Mouse (Mus musculus) CH12.LX (cell line): Measurements from ENCODE around the gene Fam186b.

Experiments
- CHD2 ChIP-seq: IDR thresholded peaks from 2 replicates; pipeline ENCODE4 v1.6.1; 2011; ENCODE audit warnings: low read length, improper control_type of control experiment
- CTCF ChIP-seq, 2 experiments: IDR thresholded peaks in 1 of 2; conservative IDR thresholded peaks in 1 of 2; 2 replicates each; pipeline ENCODE4 v1.5.1; 2011 to 2012; ENCODE audit warnings: low read depth in 2 of 2, low read length in 2 of 2, improper control_type of control experiment in 1 of 2, inconsistent platforms in 1 of 2, mild to moderate bottlenecking in 1 of 2, moderate library complexity in 1 of 2
- EP300 ChIP-seq: IDR thresholded peaks from 2 replicates; pipeline ENCODE4 v1.6.1; 2011; ENCODE audit warnings: low read length, improper control_type of control experiment
- ETS1 ChIP-seq: conservative IDR thresholded peaks from 2 replicates; pipeline ENCODE4 v1.6.1; 2012; ENCODE audit warnings: low read depth, mild to moderate bottlenecking, inconsistent platforms, low read length, improper control_type of control experiment, moderate library complexity
- JUN ChIP-seq: IDR thresholded peaks from 2 replicates; pipeline ENCODE4 v1.6.1; 2011; ENCODE audit warnings: low read depth, mild to moderate bottlenecking, low read length, improper control_type of control experiment, moderate library complexity; ENCODE audit not compliant: insufficient read depth
- NRF1 ChIP-seq: IDR thresholded peaks from 2 replicates; pipeline ENCODE4 v1.6.1; 2014; ENCODE audit warnings: low read depth, mild to moderate bottlenecking, inconsistent platforms, low read length, improper control_type of control experiment, moderate library complexity
- POLR2A ChIP-seq: IDR thresholded peaks from 2 replicates; pipeline ENCODE4 v1.6.1; 2011; ENCODE audit warnings: low read depth, mild to moderate bottlenecking, improper control_type of control experiment, low read length
- RAD21 ChIP-seq: IDR thresholded peaks from 2 replicates; pipeline ENCODE4 v1.6.1; 2011; ENCODE audit warnings: low read depth, mild to moderate bottlenecking, low read length, improper control_type of control experiment, moderate library complexity
- UBTF ChIP-seq: IDR thresholded peaks from 2 replicates; pipeline ENCODE4 v1.6.1; 2012; ENCODE audit warnings: low read depth, mild to moderate bottlenecking, inconsistent platforms, low read length, improper control_type of control experiment, moderate library complexity
- USF2 ChIP-seq: conservative IDR thresholded peaks from 2 replicates; pipeline ENCODE4 v1.6.1; 2011; ENCODE audit warnings: low read depth, low read length, improper control_type of control experiment
- ZC3H11A ChIP-seq: IDR thresholded peaks from 2 replicates; pipeline ENCODE4 v1.6.1; 2012; ENCODE audit warnings: low read depth, mild to moderate bottlenecking, inconsistent platforms, low read length, improper control_type of control experiment
- ZKSCAN1 ChIP-seq: IDR thresholded peaks from 2 replicates; pipeline ENCODE4 v1.6.1; 2012; ENCODE audit warnings: low read depth, inconsistent platforms, low read length, improper control_type of control experiment, borderline replicate concordance

- TF ChIP-seq NRF1 = no peak
- no peak for TF ChIP-seq POLR2A
- TF ChIP-seq EP300 = no peak
- no peak for TF ChIP-seq USF2
- TF ChIP-seq CTCF (conservative IDR thresholded peaks at IDR 0.05 in 1 of 2, IDR thresholded peaks at IDR 0.05 in 1 of 2; ENCODE audit: low read depth in 2 of 2, low read length in 2 of 2) = no peak
- no peak for TF ChIP-seq UBTF
- no peak for TF ChIP-seq ETS1
- no peak for TF ChIP-seq RAD21
- no peak for TF ChIP-seq ZC3H11A
- TF ChIP-seq ZKSCAN1 = no peak
- TF ChIP-seq CHD2 = no peak
- TF ChIP-seq JUN = no peak
Measured at GRCm38 (mm10) chr15:99233719-99234118, 62.0 kb downstream of the Fam186b start.
